ENCODE assay signal across 14 mouse cellular contexts in genomic region chr19:40633144-40633543, GRCm38 (mm10). TPM values are rescaled to one million over a fixed set of nuclear protein-coding genes. Genes with fewer than 3 reads are reported as not detected.
A peak's percentile ranks its signal among the peaks of the same experiment; 100 is the strongest.
DNase-seq lines count a peak whose midpoint lies in the region; ATAC-seq and TF ChIP-seq lines count a peak whose summit lies in the region.
"Had no signal": no experiment of that assay in that cellular context is flagged by ENCODE, and none has a peak within 500 bp of the region (broad histone marks: within the 10 kb centered on the region; RNA-seq: fewer than 3 reads in every experiment).

No protein-coding gene starts in this region.

- no peaks in the 10 kb centered on the region for H3K4me1 ChIP-seq in heart, postnatal 0 days (ENCODE audit: control insufficient read depth, insufficient read depth)
- H3K4me1 ChIP-seq in heart, embryonic 10.5 days: no peaks in the 10 kb centered on the region
- no peaks in the 10 kb centered on the region for H3K4me1 ChIP-seq in liver, postnatal 0 days (ENCODE audit: insufficient read depth)
- H3K4me1 ChIP-seq in liver, embryonic 11.5 days (replicated peaks; ENCODE audit: control insufficient read depth, insufficient read depth, low read length): peaks cover 5% of the 10 kb centered on the region
- H3K4me1 ChIP-seq in small intestine, adult 2 months (ENCODE audit: control insufficient read depth, insufficient read depth, insufficient read length, low read length): peaks cover 2% of the 10 kb centered on the region; the same call in 1 of the 2 replicates
- H3K4me1 ChIP-seq: stomach, embryonic 15.5 days had no signal

- no peak overlapping the region for H3K27ac ChIP-seq in heart, postnatal 0 days (ENCODE audit: low read depth)
- H3K27ac ChIP-seq in heart, embryonic 10.5 days: no peak overlapping the region
- no peak overlapping the region for H3K27ac ChIP-seq in liver, postnatal 0 days (ENCODE audit: low read depth)
- H3K27ac ChIP-seq in liver, embryonic 11.5 days (ENCODE audit: low read depth, low read length): no peak overlapping the region
- H3K27ac ChIP-seq in small intestine, adult 2 months (ENCODE audit: insufficient read depth, low read depth, low read length): no peak overlapping the region
- H3K27ac ChIP-seq: stomach, embryonic 15.5 days had no signal

- H3K4me3 ChIP-seq in heart, postnatal 0 days (ENCODE audit: low read depth, low read length): no peak overlapping the region
- no peak overlapping the region for H3K4me3 ChIP-seq in heart, embryonic 10.5 days
- no peak overlapping the region for H3K4me3 ChIP-seq in liver, postnatal 0 days (ENCODE audit: low read depth, low read length)
- H3K4me3 ChIP-seq in liver, embryonic 11.5 days (ENCODE audit: low read depth, low read length): no peak overlapping the region
- H3K4me3 ChIP-seq in small intestine, adult 2 months (ENCODE audit: low read depth, low read length): no peak overlapping the region
- H3K4me3 ChIP-seq: megakaryocyte, embryonic 14.5 days; stomach, embryonic 15.5 days had no signal

- H3K36me3 ChIP-seq in heart, postnatal 0 days (replicated peaks; ENCODE audit: control insufficient read depth, insufficient read depth, low read length): no peaks in the 10 kb centered on the region
- no peaks in the 10 kb centered on the region for H3K36me3 ChIP-seq in heart, embryonic 10.5 days
- no peaks in the 10 kb centered on the region for H3K36me3 ChIP-seq in liver, postnatal 0 days (replicated peaks; ENCODE audit: insufficient read depth, low read length)
- no peaks in the 10 kb centered on the region for H3K36me3 ChIP-seq in liver, embryonic 11.5 days (ENCODE audit: control insufficient read depth, insufficient read depth, low read length)
- H3K36me3 ChIP-seq in small intestine, adult 2 months (ENCODE audit: control insufficient read depth, insufficient read depth, low read length): no peaks in the 10 kb centered on the region
- H3K36me3 ChIP-seq: stomach, embryonic 15.5 days had no signal

- no peak for ATAC-seq in heart, postnatal 0 days (ENCODE audit: insufficient read depth, low read depth)
- ATAC-seq in liver, postnatal 0 days: no peak
- ATAC-seq in liver, embryonic 11.5 days (replicated peaks; ENCODE audit: low FRiP score): no peak
- ATAC-seq: intestine, embryonic 16.5 days; midbrain, embryonic 16.5 days had no signal

- no peak for DNase-seq in heart, postnatal 0 days (ENCODE audit: low spot score)
- DNase-seq in heart, embryonic 10.5 days (ENCODE audit: low spot score): no peak
- no peak for DNase-seq in liver, postnatal 0 days
- DNase-seq in liver, embryonic 11.5 days (ENCODE audit: low spot score): no peak
- DNase-seq in ES-CJ7 (ENCODE audit: low read depth, low spot score): peak; percentile 15
- no peak for DNase-seq in frontal cortex, postnatal 10 days (ENCODE audit: low spot score in 2 of 2)
- DNase-seq: kidney, postnatal 14 days; liver; lung, postnatal 14 days had no signal

- TF ChIP-seq POLR2A in small intestine, adult 2 months (IDR thresholded peaks at IDR 0.05; ENCODE audit: low read depth, low read length): no peak

- peak; percentile 20; the same call in 1 of the 2 replicates for TF ChIP-seq CTCF in heart, postnatal 0 days (IDR thresholded peaks at IDR 0.05; ENCODE audit: low read depth)
- TF ChIP-seq CTCF in liver, postnatal 0 days (IDR thresholded peaks at IDR 0.05; ENCODE audit: low read depth): peak; percentile 50
- peak; percentile 6; the same call in 1 of the 2 replicates for TF ChIP-seq CTCF in small intestine, adult 2 months (IDR thresholded peaks at IDR 0.05; ENCODE audit: extremely low read depth, insufficient read length, insufficient replicate concordance, low read depth, low read length)

- no peak overlapping the region for H3K9ac ChIP-seq in heart, postnatal 0 days (replicated peaks; ENCODE audit: low read depth, low read length)
- no peak overlapping the region for H3K9ac ChIP-seq in liver, postnatal 0 days (replicated peaks)
- H3K9ac ChIP-seq in liver, embryonic 11.5 days (ENCODE audit: low read depth, low read length): no peak overlapping the region
- H3K9ac ChIP-seq: stomach, embryonic 15.5 days had no signal

- no peaks in the 10 kb centered on the region for H3K27me3 ChIP-seq in heart, postnatal 0 days (ENCODE audit: control insufficient read depth, insufficient read depth, low read length)
- no peaks in the 10 kb centered on the region for H3K27me3 ChIP-seq in heart, embryonic 10.5 days (ENCODE audit: insufficient read depth, poor library complexity, severe bottlenecking)
- no peaks in the 10 kb centered on the region for H3K27me3 ChIP-seq in liver, postnatal 0 days (ENCODE audit: insufficient read depth, low read length)
- no peaks in the 10 kb centered on the region for H3K27me3 ChIP-seq in liver, embryonic 11.5 days (replicated peaks; ENCODE audit: control insufficient read depth, insufficient read depth, low read length)
- H3K27me3 ChIP-seq in small intestine, adult 2 months (ENCODE audit: control insufficient read depth, insufficient read depth, low read length): no peaks in the 10 kb centered on the region; the same call in 1 of the 2 replicates
- H3K27me3 ChIP-seq: megakaryocyte, embryonic 14.5 days; stomach, embryonic 15.5 days had no signal

- H3K9me3 ChIP-seq in heart, postnatal 0 days (replicated peaks; ENCODE audit: control insufficient read depth, low read length): no peaks in the 10 kb centered on the region
- no peaks in the 10 kb centered on the region for H3K9me3 ChIP-seq in heart, embryonic 10.5 days
- no peaks in the 10 kb centered on the region for H3K9me3 ChIP-seq in liver, postnatal 0 days (ENCODE audit: low read length)
- no peaks in the 10 kb centered on the region for H3K9me3 ChIP-seq in liver, embryonic 11.5 days (ENCODE audit: control insufficient read depth, low read length)
- H3K9me3 ChIP-seq: stomach, embryonic 15.5 days had no signal

- WGBS in heart, postnatal 0 days: 68% methylated on average over 1 of the region's 1 CpGs
- WGBS in heart, embryonic 10.5 days: 68% methylated on average over 1 of the region's 1 CpGs
- whole genome bisulfite sequencing in liver, postnatal 0 days (ENCODE audit: insufficient replicate concordance): 62% methylated on average over 1 of the region's 1 CpGs
- WGBS in liver, embryonic 11.5 days: 59% methylated on average over 1 of the region's 1 CpGs
- 71% methylated on average over 1 of the region's 1 CpGs for WGBS in small intestine, adult 2 months

- H3K4me2 ChIP-seq in heart, postnatal 0 days (ENCODE audit: low read depth, low read length): no peak overlapping the region
- H3K4me2 ChIP-seq in liver, postnatal 0 days (ENCODE audit: low read depth, low read length): no peak overlapping the region
- H3K4me2 ChIP-seq in liver, embryonic 11.5 days: no peak overlapping the region
- H3K4me2 ChIP-seq: stomach, embryonic 15.5 days had no signal

- TF ChIP-seq EP300 in heart, postnatal 0 days (IDR thresholded peaks at IDR 0.05; ENCODE audit: low read depth): no peak
- no peak for TF ChIP-seq EP300 in liver, postnatal 0 days (IDR thresholded peaks at IDR 0.05; ENCODE audit: low read depth)

RNA-seq across cellular contexts. Expression of gene Entpd1, which starts 21.0 kb away (rescaled TPM):
- 18.5 and 31.7 TPM in 2 replicates for total RNA-seq in heart, postnatal 0 days (2014; rRNA removed; ENCODE audit: low replicate concordance)
- 9.2 and 10.3 TPM in 2 replicates for polyA plus RNA-seq in heart, postnatal 0 days (2015; fragmentation: Nextera tagmentation; extraction: Ambion mirVana)
- 6.3 and 10.3 TPM in 2 replicates for polyA plus RNA-seq in heart, embryonic 10.5 days (2016; fragmentation: Nextera tagmentation; extraction: Ambion mirVana)
- 5.1 and 5.7 TPM in 2 replicates for polyA plus RNA-seq in liver, postnatal 0 days (2015; fragmentation: Nextera tagmentation; extraction: Ambion mirVana)
- polyA plus RNA-seq in liver, embryonic 11.5 days (2014; fragmentation: Nextera tagmentation; extraction: Ambion mirVana): 3.0 and 3.8 TPM in 2 replicates
- 3.1 and 4.6 TPM in 2 replicates for polyA plus RNA-seq in small intestine, adult 2 months (2012; rRNA removed)

RNA-seq across cellular contexts. Expression of gene Tctn3, which starts 21.1 kb away (rescaled TPM):
- 10.7 and 16.2 TPM in 2 replicates for total RNA-seq in heart, postnatal 0 days (2014; rRNA removed; ENCODE audit: low replicate concordance)
- 6.7 and 7.0 TPM in 2 replicates for polyA plus RNA-seq in heart, postnatal 0 days (2015; fragmentation: Nextera tagmentation; extraction: Ambion mirVana)
- polyA plus RNA-seq in heart, embryonic 10.5 days (2016; fragmentation: Nextera tagmentation; extraction: Ambion mirVana): 9.0 and 11.0 TPM in 2 replicates
- 1.7 and 1.8 TPM in 2 replicates for polyA plus RNA-seq in liver, postnatal 0 days (2015; fragmentation: Nextera tagmentation; extraction: Ambion mirVana)
- polyA plus RNA-seq in liver, embryonic 11.5 days (2014; fragmentation: Nextera tagmentation; extraction: Ambion mirVana): 4.9 and 5.0 TPM in 2 replicates
- 3.7 and 4.0 TPM in 2 replicates for polyA plus RNA-seq in small intestine, adult 2 months (2012; rRNA removed)

RNA-seq across cellular contexts. Expression of gene Aldh18a1, which starts 44.9 kb away (rescaled TPM):
- total RNA-seq in heart, postnatal 0 days (2014; rRNA removed; ENCODE audit: low replicate concordance): 41.3 and 42.8 TPM in 2 replicates
- 20.6 and 20.9 TPM in 2 replicates for polyA plus RNA-seq in heart, postnatal 0 days (2015; fragmentation: Nextera tagmentation; extraction: Ambion mirVana)
- polyA plus RNA-seq in heart, embryonic 10.5 days (2016; fragmentation: Nextera tagmentation; extraction: Ambion mirVana): 63.9 and 66.2 TPM in 2 replicates
- 8.1 and 9.1 TPM in 2 replicates for polyA plus RNA-seq in liver, postnatal 0 days (2015; fragmentation: Nextera tagmentation; extraction: Ambion mirVana)
- polyA plus RNA-seq in liver, embryonic 11.5 days (2014; fragmentation: Nextera tagmentation; extraction: Ambion mirVana): 103 and 114 TPM in 2 replicates
- 34.4 and 87.3 TPM in 2 replicates for polyA plus RNA-seq in small intestine, adult 2 months (2012; rRNA removed)
